Mouse (Mus musculus): ENCODE data around the gene Commd7.

Commd7 gene

GRCm38 (mm10) chr2:153622449-153622848 lies 10.1 kb downstream of the Commd7 start:
- DNase-seq (ENCODE audit: low spot score), result no peak

GRCm38 (mm10) chr2:153618889-153619288 lies 13.7 kb downstream of the Commd7 start:
- no peak for DNase-seq (ENCODE audit: low spot score)

GRCm38 (mm10) chr2:153618439-153618838 lies 14.1 kb downstream of the Commd7 start:
- no peak for DNase-seq (ENCODE audit: low spot score)

GRCm38 (mm10) chr2:153616893-153617292 lies 15.7 kb downstream of the Commd7 start:
- DNase-seq (ENCODE audit: low spot score), result no peak

- DNase-seq (ENCODE audit: low spot score), result no peak
Measured at GRCm38 (mm10) chr2:153612594-153613281, 19.8 kb downstream of the Commd7 start.

- no peak for DNase-seq (ENCODE audit: low spot score)
Measured at GRCm38 (mm10) chr2:153611743-153612142, 20.8 kb downstream of the Commd7 start.

- DNase-seq (ENCODE audit: low spot score), result no peak
Measured at GRCm38 (mm10) chr2:153611241-153611630, 21.3 kb downstream of the Commd7 start.

GRCm38 (mm10) chr2:153610426-153611240 lies 21.9 kb downstream of the Commd7 start:
- DNase-seq (ENCODE audit: low spot score), result no peak

GRCm38 (mm10) chr2:153609548-153609947 lies 23.0 kb downstream of the Commd7 start:
- DNase-seq (ENCODE audit: low spot score), result peak; percentile 66

GRCm38 (mm10) chr2:153609058-153609457 lies 23.5 kb downstream of the Commd7 start:
- no peak for DNase-seq (ENCODE audit: low spot score)

GRCm38 (mm10) chr2:153607870-153608515 lies 24.6 kb downstream of the Commd7 start:
- no peak for DNase-seq (ENCODE audit: low spot score)

- DNase-seq (ENCODE audit: low spot score), result no peak
Measured at GRCm38 (mm10) chr2:153606421-153606820, 26.2 kb downstream of the Commd7 start.

GRCm38 (mm10) chr2:153603724-153604123 lies 28.9 kb downstream of the Commd7 start:
- DNase-seq (ENCODE audit: low spot score), result no peak

GRCm38 (mm10) chr2:153600667-153601648 lies 31.6 kb downstream of the Commd7 start:
- DNase-seq (ENCODE audit: low spot score), result no peak

GRCm38 (mm10) chr2:153600021-153600666 lies 32.4 kb downstream of the Commd7 start:
- DNase-seq (ENCODE audit: low spot score), result no peak

GRCm38 (mm10) chr2:153597626-153598025 lies 35.0 kb downstream of the Commd7 start:
- DNase-seq (ENCODE audit: low spot score), result no peak

GRCm38 (mm10) chr2:153597014-153597413 lies 35.6 kb downstream of the Commd7 start:
- no peak for DNase-seq (ENCODE audit: low spot score)

GRCm38 (mm10) chr2:153594998-153595397 lies 37.6 kb downstream of the Commd7 start:
- DNase-seq (ENCODE audit: low spot score), result no peak

- no peak for DNase-seq (ENCODE audit: low spot score)
Measured at GRCm38 (mm10) chr2:153593186-153593585, 39.4 kb downstream of the Commd7 start.

GRCm38 (mm10) chr2:153592056-153593014 lies 40.2 kb downstream of the Commd7 start:
- no peak for DNase-seq (ENCODE audit: low spot score)

Measured in urinary bladder, postnatal 25 days (tissue).